Mouse (Mus musculus): ENCODE data around the gene Slco3a1.

- TF ChIP-seq CTCF (IDR thresholded peaks at IDR 0.05; ENCODE audit: borderline replicate concordance, insufficient read depth, low read length) (no peak), POLR2A (IDR thresholded peaks at IDR 0.05; ENCODE audit: low read depth, low read length) (no peak)
Measured at GRCm38 (mm10) chr7:74386257-74386656, 168.3 kb downstream of the Slco3a1 start.
